Mouse (Mus musculus): ENCODE results near the gene BC053393. TPM values are rescaled to one million over a fixed set of nuclear protein-coding genes. Genes with fewer than 3 reads are reported as not detected.

Gene BC053393
- polyA plus RNA-seq, 1 experiment from 2014 or later: 0.16 TPM

Other genes starting within 250 kb of the BC053393 start
- not detected in 2 replicates for gene Itk, start 182.0 kb upstream of the BC053393 start, polyA plus RNA-seq (2016; fragmentation: Nextera tagmentation; extraction: Ambion mirVana)
- not detected in 2 replicates for gene Fam71b, start 175.0 kb upstream of the BC053393 start, polyA plus RNA-seq (2016; fragmentation: Nextera tagmentation; extraction: Ambion mirVana)
- 99.3 and 100 TPM in 2 replicates for gene Med7, start 134.6 kb upstream of the BC053393 start, polyA plus RNA-seq (2016; fragmentation: Nextera tagmentation; extraction: Ambion mirVana)
- 0.35 TPM in 1 of 2 replicates, not detected in the other for gene Havcr2, start 116.6 kb upstream of the BC053393 start, polyA plus RNA-seq (2016; fragmentation: Nextera tagmentation; extraction: Ambion mirVana)
- gene Gm12169, start 47.3 kb upstream of the BC053393 start, polyA plus RNA-seq (2016; fragmentation: Nextera tagmentation; extraction: Ambion mirVana): not detected in 2 replicates
- gene Dppa1, start 57.7 kb downstream of the BC053393 start, polyA plus RNA-seq (2016; fragmentation: Nextera tagmentation; extraction: Ambion mirVana): 0.18 TPM in 1 of 2 replicates, not detected in the other
- not detected in 2 replicates for gene Timd2, start 135.5 kb downstream of the BC053393 start, polyA plus RNA-seq (2016; fragmentation: Nextera tagmentation; extraction: Ambion mirVana)
- gene Havcr1, start 163.5 kb downstream of the BC053393 start, polyA plus RNA-seq (2016; fragmentation: Nextera tagmentation; extraction: Ambion mirVana): not detected in 2 replicates
- gene Timd4, start 239.3 kb downstream of the BC053393 start, polyA plus RNA-seq (2016; fragmentation: Nextera tagmentation; extraction: Ambion mirVana): 0.09 TPM in 1 of 2 replicates, not detected in the other